Mouse (Mus musculus): ENCODE measurements around the gene Ece1. TPM values are rescaled to one million over a fixed set of nuclear protein-coding genes. Genes with fewer than 3 reads are reported as not detected.
A peak's percentile ranks its signal among the peaks of the same experiment; 100 is the strongest.

The Ece1 gene
- polyA plus RNA-seq, 1 experiment from 2014 or later = 10.8 TPM

GRCm38 (mm10) chr4:137908915-137909314 lies 46.9 kb downstream of the Ece1 start:
- Histone ChIP-seq H3K27ac (no peak overlapping the region; the same call in 1 of the 2 replicates), H3K4me2 (no peak overlapping the region), H3K9me3 (replicated peaks) (no peaks in the 10 kb centered on the region), H3K4me3 (no peak overlapping the region), H3K9ac (no peak overlapping the region), H3K27me3 (peaks cover 8% of the 10 kb centered on the region; the same call in 1 of the 2 replicates), H3K4me1 (peaks cover 31% of the 10 kb centered on the region), H3K36me3 (ENCODE audit: poor library complexity, severe bottlenecking) (no peaks in the 10 kb centered on the region)
- no peak for ATAC-seq
- WGBS = 85% methylated on average over 4 of the region's 4 CpGs

GRCm38 (mm10) chr4:137909471-137909870 lies 47.4 kb downstream of the Ece1 start:
- 53% methylated on average over 4 of the region's 4 CpGs for WGBS
- Histone ChIP-seq H3K36me3 (ENCODE audit: poor library complexity, severe bottlenecking) (no peaks in the 10 kb centered on the region), H3K27me3 (peaks cover 11% of the 10 kb centered on the region), H3K9me3 (replicated peaks) (no peaks in the 10 kb centered on the region), H3K27ac (no peak overlapping the region), H3K4me2 (no peak overlapping the region), H3K4me3 (no peak overlapping the region), H3K9ac (no peak overlapping the region), H3K4me1 (peaks cover 34% of the 10 kb centered on the region)
- ATAC-seq = no peak

- Histone ChIP-seq H3K9ac (no peak overlapping the region), H3K4me2 (no peak overlapping the region), H3K4me1 (peaks cover 23% of the 10 kb centered on the region), H3K27ac (no peak overlapping the region), H3K4me3 (no peak overlapping the region), H3K27me3 (peaks cover 15% of the 10 kb centered on the region), H3K9me3 (replicated peaks) (no peaks in the 10 kb centered on the region), H3K36me3 (ENCODE audit: poor library complexity, severe bottlenecking) (no peaks in the 10 kb centered on the region)
- ATAC-seq = no peak
- 95% methylated on average over 5 of the region's 5 CpGs for WGBS
These were observed 48.5 kb downstream of the Ece1 start for GRCm38 (mm10) chr4:137910382-137911009.

GRCm38 (mm10) chr4:137911657-137912056 lies 49.6 kb downstream of the Ece1 start:
- no peak for ATAC-seq
- H3K4me2 ChIP-seq = no peak overlapping the region
- no peak overlapping the region for H3K27ac ChIP-seq
- WGBS = 88% methylated on average over 8 of the region's 8 CpGs
- H3K4me3 ChIP-seq = no peak overlapping the region
- peaks cover 15% of the 10 kb centered on the region for H3K27me3 ChIP-seq
- H3K36me3 ChIP-seq (ENCODE audit: poor library complexity, severe bottlenecking) = no peaks in the 10 kb centered on the region
- H3K9ac ChIP-seq = no peak overlapping the region
- peaks cover 22% of the 10 kb centered on the region for H3K4me1 ChIP-seq
- H3K9me3 ChIP-seq (replicated peaks) = no peaks in the 10 kb centered on the region

- Histone ChIP-seq H3K36me3 (ENCODE audit: poor library complexity, severe bottlenecking) (no peaks in the 10 kb centered on the region), H3K27me3 (peaks cover 15% of the 10 kb centered on the region), H3K4me2 (peak overlapping the region; percentile 90), H3K27ac (no peak overlapping the region), H3K9ac (peak overlapping the region; percentile 62; the same call in 1 of the 2 replicates), H3K4me1 (peaks cover 30% of the 10 kb centered on the region), H3K4me3 (peak overlapping the region; percentile 46), H3K9me3 (replicated peaks) (no peaks in the 10 kb centered on the region)
- ATAC-seq = peak; percentile 7; the same call in 1 of the 2 replicates
- WGBS = 48% methylated on average over 13 of the region's 13 CpGs
These were observed 50.8 kb downstream of the Ece1 start for GRCm38 (mm10) chr4:137912768-137913305.

- H3K4me1 ChIP-seq = peaks cover 33% of the 10 kb centered on the region
- peaks cover 15% of the 10 kb centered on the region for H3K27me3 ChIP-seq
- whole genome bisulfite sequencing = 1% methylated on average over 36 of the region's 54 CpGs
- H3K36me3 ChIP-seq (ENCODE audit: poor library complexity, severe bottlenecking) = no peaks in the 10 kb centered on the region
- no peak overlapping the region for H3K27ac ChIP-seq
- peak overlapping the region; percentile 90 for H3K4me2 ChIP-seq
- peak overlapping the region; percentile 62 for H3K9ac ChIP-seq
- peak; percentile 81 for ATAC-seq
- no peaks in the 10 kb centered on the region for H3K9me3 ChIP-seq (replicated peaks)
- peak overlapping the region; percentile 46 for H3K4me3 ChIP-seq
These were observed 51.5 kb downstream of the Ece1 start for GRCm38 (mm10) chr4:137913321-137914057.

GRCm38 (mm10) chr4:137917591-137917990 lies 55.6 kb downstream of the Ece1 start:
- H3K36me3 ChIP-seq (ENCODE audit: poor library complexity, severe bottlenecking) = no peaks in the 10 kb centered on the region
- peak overlapping the region; percentile 20; the same call in 1 of the 2 replicates for H3K4me2 ChIP-seq

GRCm38 (mm10) chr4:137918559-137918958 lies 56.5 kb downstream of the Ece1 start:
- WGBS = 49% methylated on average over 9 of the region's 9 CpGs
- peaks cover 23% of the 10 kb centered on the region for H3K27me3 ChIP-seq
- ATAC-seq = no peak
- no peak overlapping the region for H3K9ac ChIP-seq
- H3K36me3 ChIP-seq (ENCODE audit: poor library complexity, severe bottlenecking) = no peaks in the 10 kb centered on the region
- H3K9me3 ChIP-seq (replicated peaks) = no peaks in the 10 kb centered on the region
- H3K4me1 ChIP-seq = peaks cover 49% of the 10 kb centered on the region
- H3K4me2 ChIP-seq = no peak overlapping the region
- peak overlapping the region; percentile 14; the same call in 1 of the 2 replicates for H3K27ac ChIP-seq
- H3K4me3 ChIP-seq = no peak overlapping the region

More at GRCm38 (mm10) chr4:137917591-137917990, 55.6 kb downstream of the Ece1 start:
- Histone ChIP-seq H3K4me1 (peaks cover 57% of the 10 kb centered on the region), H3K9me3 (replicated peaks) (no peaks in the 10 kb centered on the region), H3K27ac (no peak overlapping the region), H3K27me3 (peaks cover 21% of the 10 kb centered on the region), H3K9ac (0 out of 2 replicates have a peak overlapping the region, but pooled peaks have one; percentile 30), H3K4me3 (no peak overlapping the region)
- 34% methylated on average over 6 of the region's 6 CpGs for WGBS
- no peak for ATAC-seq

- H3K4me2 ChIP-seq = no peak overlapping the region
- H3K9me3 ChIP-seq (replicated peaks) = no peaks in the 10 kb centered on the region
- 57% methylated on average over 10 of the region's 10 CpGs for WGBS
- peaks cover 43% of the 10 kb centered on the region for H3K4me1 ChIP-seq
- H3K27ac ChIP-seq = peak overlapping the region; percentile 14; the same call in 1 of the 2 replicates
- ATAC-seq = no peak
- no peak overlapping the region for H3K4me3 ChIP-seq
- no peaks in the 10 kb centered on the region for H3K36me3 ChIP-seq (ENCODE audit: poor library complexity, severe bottlenecking)
- H3K27me3 ChIP-seq = peaks cover 27% of the 10 kb centered on the region
- H3K9ac ChIP-seq = no peak overlapping the region
These were observed 57.1 kb downstream of the Ece1 start for GRCm38 (mm10) chr4:137919116-137919515.

GRCm38 (mm10) chr4:137920005-137920404 lies 58.0 kb downstream of the Ece1 start:
- no peaks in the 10 kb centered on the region for H3K36me3 ChIP-seq (ENCODE audit: poor library complexity, severe bottlenecking)
- peaks cover 44% of the 10 kb centered on the region for H3K4me1 ChIP-seq
- WGBS = 33% methylated on average over 7 of the region's 7 CpGs
- no peak overlapping the region for H3K4me3 ChIP-seq
- H3K4me2 ChIP-seq = no peak overlapping the region
- H3K27me3 ChIP-seq = peaks cover 19% of the 10 kb centered on the region
- no peak overlapping the region for H3K9ac ChIP-seq
- ATAC-seq = no peak
- H3K27ac ChIP-seq = peak overlapping the region; percentile 48; the same call in 1 of the 2 replicates
- H3K9me3 ChIP-seq (replicated peaks) = no peaks in the 10 kb centered on the region

GRCm38 (mm10) chr4:137920500-137920961 lies 58.5 kb downstream of the Ece1 start:
- H3K27ac ChIP-seq = peak overlapping the region; percentile 48; the same call in 1 of the 2 replicates
- H3K36me3 ChIP-seq (ENCODE audit: poor library complexity, severe bottlenecking) = no peaks in the 10 kb centered on the region
- 16% methylated on average over 10 of the region's 10 CpGs for WGBS
- peaks cover 49% of the 10 kb centered on the region for H3K4me1 ChIP-seq
- ATAC-seq = no peak
- H3K9me3 ChIP-seq (replicated peaks) = no peaks in the 10 kb centered on the region
- H3K4me3 ChIP-seq = no peak overlapping the region
- peak overlapping the region; percentile 8; the same call in 1 of the 2 replicates for H3K4me2 ChIP-seq
- H3K9ac ChIP-seq = peak overlapping the region; percentile 6; the same call in 1 of the 2 replicates
- H3K27me3 ChIP-seq = peaks cover 19% of the 10 kb centered on the region

GRCm38 (mm10) chr4:137921510-137921909 lies 59.5 kb downstream of the Ece1 start:
- Histone ChIP-seq H3K27ac (no peak overlapping the region), H3K9ac (no peak overlapping the region), H3K9me3 (replicated peaks) (no peaks in the 10 kb centered on the region), H3K36me3 (ENCODE audit: poor library complexity, severe bottlenecking) (no peaks in the 10 kb centered on the region), H3K27me3 (peaks cover 25% of the 10 kb centered on the region), H3K4me3 (no peak overlapping the region), H3K4me2 (no peak overlapping the region), H3K4me1 (peaks cover 58% of the 10 kb centered on the region)
- 91% methylated on average over 11 of the region's 11 CpGs for WGBS
- ATAC-seq = no peak
